Mouse (Mus musculus) liver, adult 2 months (tissue): ENCODE measurements around the gene Arhgef17.

Source experiments
- CTCF ChIP-seq: fragments of 200-500 bp; IDR thresholded peaks from 2 replicates; pipeline ENCODE4 v1.5.1; 2011; ENCODE audit warnings: low read depth, low read length, control low read depth
- POLR2A ChIP-seq: fragments of 200-500 bp; IDR thresholded peaks from 2 replicates; pipeline ENCODE4 v1.6.1; 2011; ENCODE audit warnings: low read length, control low read depth; ENCODE audit not compliant: insufficient read depth; ENCODE audit errors: extremely low read depth

DNA sequence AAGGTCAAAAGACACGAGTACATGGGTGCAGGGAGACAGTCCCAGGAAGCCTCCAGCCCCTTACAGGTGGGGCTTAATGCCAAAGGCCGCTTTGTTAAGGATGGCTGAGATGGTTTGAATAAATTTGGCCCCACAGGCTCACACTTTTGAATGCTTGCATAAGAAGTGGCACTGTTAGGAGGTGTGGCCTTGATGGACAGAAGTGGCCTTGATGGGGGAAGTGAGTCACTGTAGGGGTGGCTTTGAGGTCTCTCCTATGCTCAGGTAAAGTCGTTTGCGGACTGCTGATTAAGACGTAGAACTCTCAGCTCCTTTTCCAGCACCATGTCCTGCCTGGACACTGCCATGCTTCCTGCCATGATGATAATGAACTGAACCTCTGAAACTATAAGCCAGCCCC, 34.1 kb downstream of the Arhgef17 start:
- TF ChIP-seq POLR2A, result no peak
- TF ChIP-seq CTCF, result no peak
